Mouse (Mus musculus) cerebellum, adult 2 months (tissue): ENCODE data around the gene Gnb5.

Source experiments
- CTCF ChIP-seq: fragments of 200-500 bp; IDR thresholded peaks from 2 replicates; pipeline ENCODE4 v1.5.1; 2011; ENCODE audit warnings: low read depth, mild to moderate bottlenecking, control low read depth, low read length, moderate library complexity, borderline replicate concordance; ENCODE audit not compliant: insufficient read depth
- POLR2A ChIP-seq: fragments of 200-500 bp; IDR thresholded peaks from 2 replicates; pipeline ENCODE4 v1.6.1; 2011; ENCODE audit warnings: low read length, control low read depth, borderline replicate concordance; ENCODE audit not compliant: insufficient read depth

DNA sequence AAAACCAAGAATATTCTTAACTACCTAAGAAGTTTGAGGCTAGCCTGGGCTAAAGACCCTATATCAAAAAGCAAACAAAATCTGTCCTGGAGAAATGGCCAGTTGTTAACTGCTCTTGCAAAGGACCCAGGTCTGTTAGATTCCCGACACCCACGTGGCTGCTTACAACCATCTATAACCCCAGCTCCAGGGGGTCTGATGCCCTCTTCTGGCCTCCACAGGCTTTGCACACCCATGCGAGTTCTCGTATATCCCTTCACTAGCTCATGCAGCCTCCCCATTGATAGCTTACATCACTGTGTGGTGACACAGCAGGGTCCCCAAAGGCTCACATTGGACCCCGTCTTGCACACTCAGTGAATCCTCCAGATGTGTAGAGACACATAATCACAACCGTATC is 20.7 kb upstream of the Gnb5 start:
- TF ChIP-seq POLR2A: no peak
- no peak for TF ChIP-seq CTCF
